8 mouse cellular contexts compared by ENCODE assay signal in the genomic region with DNA sequence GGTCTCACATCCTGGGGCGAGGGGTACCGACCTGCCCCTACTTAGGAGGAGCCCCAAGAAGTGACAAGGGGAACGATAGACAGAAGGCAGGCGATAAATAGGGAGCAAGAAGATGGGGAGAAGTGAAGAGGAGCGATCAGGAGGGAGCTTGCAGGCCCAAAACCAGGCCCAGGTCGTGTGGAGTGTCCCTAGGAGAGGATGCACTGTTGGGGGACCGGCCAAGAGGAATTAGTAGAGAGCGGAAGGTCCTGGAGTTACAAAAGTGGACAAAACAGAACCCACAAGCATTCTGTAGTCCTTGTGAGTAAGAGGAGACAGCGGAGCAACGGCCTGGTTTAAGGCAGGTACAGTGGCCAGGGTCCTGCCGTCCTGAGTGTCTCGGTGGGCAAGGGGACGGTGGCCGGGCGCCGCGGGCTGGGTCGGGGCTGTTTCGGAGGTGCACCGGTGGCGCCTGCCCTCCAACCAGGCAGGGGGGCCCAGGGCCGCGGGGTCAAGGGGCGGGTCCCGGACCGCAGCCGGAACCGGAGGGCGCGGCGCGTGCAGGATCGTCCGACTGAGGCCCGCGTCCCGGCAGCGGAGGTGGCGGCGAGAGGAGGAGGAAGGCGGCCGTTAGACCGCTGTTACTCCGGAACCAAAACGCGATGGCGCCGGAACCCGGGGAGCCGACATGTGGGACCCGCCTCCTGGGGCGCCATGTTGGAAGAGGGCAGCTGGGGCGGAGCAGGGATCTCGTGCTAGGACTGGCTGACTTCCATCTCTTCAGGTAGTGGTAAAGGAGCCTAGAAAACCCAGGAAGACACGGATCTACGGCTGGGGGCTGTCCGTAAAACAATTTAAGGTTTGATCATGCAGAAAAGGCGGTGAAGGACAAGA. TPM values are rescaled to one million over a fixed set of nuclear protein-coding genes. Genes with fewer than 3 reads are reported as not detected.
DNase-seq lines count a peak whose midpoint lies in the region; ATAC-seq and TF ChIP-seq lines count a peak whose summit lies in the region.

A gene (minus strand): TSS at position 633 of the 873 bp plus-strand sequence.

- peak; percentile 96 for ATAC-seq in hindbrain, embryonic 16.5 days
- ATAC-seq in megakaryocyte, adult 5-6 weeks (ENCODE audit: poor library complexity, severe bottlenecking) = peak; percentile 98

- peak within 1 kb of the TSS; percentile 98 for H3K4me2 ChIP-seq in hindbrain, embryonic 16.5 days (ENCODE audit: low read length)

- TF ChIP-seq CTCF in left cerebral cortex, adult 2 months (IDR thresholded peaks at IDR 0.05) = no peak

- peak within 1 kb of the TSS; percentile 85 for H3K4me3 ChIP-seq in hindbrain, embryonic 16.5 days (ENCODE audit: low read length)
- H3K4me3 ChIP-seq in left cerebral cortex, adult 2 months = peak within 1 kb of the TSS; percentile 86

- DNase-seq in WW6 (ENCODE audit: low read depth, low spot score) = peak; percentile 59
- peak; percentile 85 to 88 for DNase-seq in cerebellum, postnatal 4 days (ENCODE audit: low spot score in 2 of 2)
- peak; percentile 92 for DNase-seq in gastrocnemius, adult 18-20 months (ENCODE audit: low spot score)
- peak; percentile 89 to 92 for DNase-seq in left cerebral cortex, adult 2 months (ENCODE audit: extremely low spot score in 1 of 2, low spot score in 2 of 2)
- peak; percentile 89 to 93 for DNase-seq in right cerebral cortex, adult 2 months (ENCODE audit: low spot score in 2 of 2)
- peak; percentile 92 for DNase-seq in urinary bladder, postnatal 14 days (ENCODE audit: low spot score)

- H3K36me3 ChIP-seq in hindbrain, embryonic 16.5 days (ENCODE audit: control insufficient read depth, insufficient read depth, low read length) = no peaks in the 10 kb centered on the region

- no peaks in the 10 kb centered on the region for H3K9me3 ChIP-seq in hindbrain, embryonic 16.5 days (ENCODE audit: control insufficient read depth, low read length)

- peaks cover 21% of the 10 kb centered on the region for H3K4me1 ChIP-seq in hindbrain, embryonic 16.5 days (ENCODE audit: control insufficient read depth, insufficient read depth, low read depth, low read length)

- WGBS in hindbrain, embryonic 16.5 days = under 1% methylated on average over 54 of the region's 58 CpGs

- H3K27me3 ChIP-seq in hindbrain, embryonic 16.5 days (replicated peaks; ENCODE audit: control insufficient read depth, insufficient read depth, low read length) = no peaks in the 10 kb centered on the region

- H3K9ac ChIP-seq in hindbrain, embryonic 16.5 days (ENCODE audit: low read depth, low read length) = peak within 1 kb of the TSS; percentile 98

- H3K27ac ChIP-seq in hindbrain, embryonic 16.5 days (ENCODE audit: low read depth, low read length) = peak within 1 kb of the TSS; percentile 88
- H3K27ac ChIP-seq in left cerebral cortex, adult 2 months = peak within 1 kb of the TSS; percentile 91

- intact Hi-C loops in left cerebral cortex, adult 2 months (cut with DNase I) = loop anchor here (2.0 to 5.0 kb wide), 2 partner anchors 21 to 245 kb away; a partner anchor contains a TSS

RNA-seq across cellular contexts. Expression of the gene that starts here (rescaled TPM):
- 10 to 100 TPM; 14.1 to 15.5 TPM for total RNA-seq in gastrocnemius, adult 18-20 months (2021)
- polyA plus RNA-seq in hindbrain, embryonic 16.5 days (2015; fragmentation: Nextera tagmentation; extraction: Ambion mirVana) = 31.2 and 31.6 TPM in 2 replicates
- 10 to 100 TPM; 30.7 to 31.2 TPM for total RNA-seq in left cerebral cortex, adult 2 months (2021)
- total RNA-seq in megakaryocyte, adult 5-6 weeks (2015) = 15.9 and 18.8 TPM in 2 replicates
- total RNA-seq in megakaryocyte, adult 5-6 weeks (2017) = 10.4 and 16.9 TPM in 2 replicates

Comparison
In these comparisons a context has a peak if more than half of its experiments do, and no peak if none do; other contexts are left out.
1. Peak in every context shown above with its lines: DNase-seq, ATAC-seq, H3K4me3 ChIP-seq and H3K27ac ChIP-seq.